Mouse (Mus musculus): ENCODE data around the gene Rabgap1l. TPM values are rescaled to one million over a fixed set of nuclear protein-coding genes. Genes with fewer than 3 reads are reported as not detected.

The Rabgap1l gene
- total and polyA plus RNA-seq, 3 experiments = 12.9 to 325 (median 302) TPM

DNA sequence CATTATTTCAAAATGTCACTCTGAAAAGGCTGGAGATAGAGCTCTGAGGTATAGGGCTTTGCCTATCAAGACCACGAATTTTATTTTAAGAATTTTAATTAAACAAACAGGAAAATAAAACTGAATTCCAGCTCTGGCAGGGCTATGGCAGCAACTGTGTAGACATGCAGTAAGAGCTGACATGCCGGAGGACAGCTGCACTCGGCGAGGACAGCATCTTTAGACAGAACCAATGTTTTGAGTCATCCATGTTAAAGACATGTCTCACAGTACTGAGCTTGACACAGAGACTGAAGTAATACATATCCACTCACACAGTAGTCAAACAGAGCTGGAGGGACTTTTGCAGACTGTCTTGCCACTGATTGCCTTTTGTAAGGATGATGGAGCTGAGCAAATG is 532.4 kb downstream of the Rabgap1l start:
- no peaks in the 10 kb centered on the region for H3K9me3 ChIP-seq (replicated peaks)
- H3K36me3 ChIP-seq (replicated peaks) = peaks cover 31% of the 10 kb centered on the region
- ATAC-seq (ENCODE audit: extremely low read depth, insufficient number of reproducible peaks, low FRiP score, poor library complexity, severe bottlenecking) (no peak), DNase-seq (ENCODE audit: low spot score) (no peak)
- H3K27me3 ChIP-seq (ENCODE audit: insufficient read depth, low read length) = no peaks in the 10 kb centered on the region
- TF ChIP-seq POLR2AphosphoS5 (IDR thresholded peaks at IDR 0.05; ENCODE audit: insufficient replicate concordance, low read depth, low read length) (no peak), TAL1 (conservative IDR thresholded peaks at IDR 0.05; ENCODE audit: low read depth, low read length) (no peak), GATA2 (IDR thresholded peaks at IDR 0.05; ENCODE audit: borderline replicate concordance, low read depth, low read length) (no peak), GATA1 (IDR thresholded peaks at IDR 0.05; ENCODE audit: borderline replicate concordance, low read length) (no peak), CTCF (IDR thresholded peaks at IDR 0.05; ENCODE audit: low read depth, low read length) (no peak)
- peaks cover 20% of the 10 kb centered on the region for H3K4me1 ChIP-seq (ENCODE audit: insufficient read depth, low read depth, low read length)
- no peak overlapping the region for H3K4me3 ChIP-seq (ENCODE audit: low read depth, low read length)

DNA sequence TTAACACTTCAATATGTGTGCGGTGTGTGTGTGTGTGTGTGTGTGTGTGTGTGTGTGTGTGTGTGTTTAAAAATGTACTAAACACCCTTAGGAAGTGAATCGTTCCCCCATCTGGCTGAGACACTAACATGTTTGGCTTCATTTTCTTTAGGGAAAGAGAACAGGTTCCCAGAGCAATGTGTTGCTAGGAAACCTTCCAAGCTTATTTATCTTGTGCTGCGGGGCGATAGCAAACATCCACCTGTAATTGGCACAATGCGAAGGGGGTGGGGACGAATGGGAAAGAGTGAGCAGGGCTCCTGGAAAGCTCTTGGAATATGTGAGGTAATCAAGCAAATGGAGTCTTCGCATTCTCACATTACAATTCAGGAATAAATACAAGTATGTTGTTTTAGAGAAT is 533.1 kb downstream of the Rabgap1l start:
- no peak for DNase-seq (ENCODE audit: low spot score)
- peaks cover 34% of the 10 kb centered on the region for H3K36me3 ChIP-seq (replicated peaks)

DNA sequence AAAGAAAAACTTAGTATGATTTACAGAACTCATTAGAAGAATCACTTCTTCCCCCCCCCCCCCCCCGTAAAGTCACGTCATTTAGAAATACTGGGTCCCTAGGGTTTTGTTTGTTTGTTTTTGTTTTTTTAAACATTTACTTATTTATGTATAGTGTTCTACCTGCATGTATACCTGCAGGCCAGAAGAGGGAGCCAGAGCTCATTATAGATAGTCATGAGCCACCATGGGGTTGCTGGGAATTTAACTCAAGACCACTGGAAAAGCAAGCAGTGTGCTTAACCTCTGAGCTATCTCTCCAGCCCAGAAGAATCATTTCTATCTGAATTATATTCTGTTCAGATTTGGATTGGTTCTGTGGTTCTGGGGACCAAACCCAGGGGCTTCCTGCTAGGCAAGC is 539.9 kb downstream of the Rabgap1l start:
- TF ChIP-seq GATA1 (IDR thresholded peaks at IDR 0.05; ENCODE audit: borderline replicate concordance, low read length) = no peak
- TF ChIP-seq GATA2 (IDR thresholded peaks at IDR 0.05; ENCODE audit: borderline replicate concordance, low read depth, low read length) = no peak
- no peak for TF ChIP-seq CTCF (IDR thresholded peaks at IDR 0.05; ENCODE audit: low read depth, low read length)
- TF ChIP-seq TAL1 (conservative IDR thresholded peaks at IDR 0.05; ENCODE audit: low read depth, low read length) = no peak
- TF ChIP-seq POLR2AphosphoS5 (IDR thresholded peaks at IDR 0.05; ENCODE audit: insufficient replicate concordance, low read depth, low read length) = no peak
- Histone ChIP-seq H3K27me3 (ENCODE audit: insufficient read depth, low read length) (no peaks in the 10 kb centered on the region), H3K4me3 (ENCODE audit: low read depth, low read length) (no peak overlapping the region), H3K36me3 (replicated peaks) (peaks cover 37% of the 10 kb centered on the region), H3K4me1 (ENCODE audit: insufficient read depth, low read depth, low read length) (peaks cover 6% of the 10 kb centered on the region; the same call in 1 of the 2 replicates), H3K9me3 (replicated peaks) (no peaks in the 10 kb centered on the region)
- no peak for ATAC-seq (ENCODE audit: extremely low read depth, insufficient number of reproducible peaks, low FRiP score, poor library complexity, severe bottlenecking)
- no peak for DNase-seq (ENCODE audit: low spot score)

More for the DNA sequence above, 533.1 kb downstream of the Rabgap1l start:
- H3K4me1 ChIP-seq (ENCODE audit: insufficient read depth, low read depth, low read length) = peaks cover 20% of the 10 kb centered on the region
- H3K9me3 ChIP-seq (replicated peaks) = no peaks in the 10 kb centered on the region
- H3K27me3 ChIP-seq (ENCODE audit: insufficient read depth, low read length) = no peaks in the 10 kb centered on the region
- TF ChIP-seq GATA1 (IDR thresholded peaks at IDR 0.05; ENCODE audit: borderline replicate concordance, low read length) = no peak
- TF ChIP-seq POLR2AphosphoS5 (IDR thresholded peaks at IDR 0.05; ENCODE audit: insufficient replicate concordance, low read depth, low read length) = no peak
- TF ChIP-seq CTCF (IDR thresholded peaks at IDR 0.05; ENCODE audit: low read depth, low read length) = no peak
- no peak for TF ChIP-seq GATA2 (IDR thresholded peaks at IDR 0.05; ENCODE audit: borderline replicate concordance, low read depth, low read length)
- TF ChIP-seq TAL1 (conservative IDR thresholded peaks at IDR 0.05; ENCODE audit: low read depth, low read length) = no peak
- no peak overlapping the region for H3K4me3 ChIP-seq (ENCODE audit: low read depth, low read length)
- no peak for ATAC-seq (ENCODE audit: extremely low read depth, insufficient number of reproducible peaks, low FRiP score, poor library complexity, severe bottlenecking)

DNA sequence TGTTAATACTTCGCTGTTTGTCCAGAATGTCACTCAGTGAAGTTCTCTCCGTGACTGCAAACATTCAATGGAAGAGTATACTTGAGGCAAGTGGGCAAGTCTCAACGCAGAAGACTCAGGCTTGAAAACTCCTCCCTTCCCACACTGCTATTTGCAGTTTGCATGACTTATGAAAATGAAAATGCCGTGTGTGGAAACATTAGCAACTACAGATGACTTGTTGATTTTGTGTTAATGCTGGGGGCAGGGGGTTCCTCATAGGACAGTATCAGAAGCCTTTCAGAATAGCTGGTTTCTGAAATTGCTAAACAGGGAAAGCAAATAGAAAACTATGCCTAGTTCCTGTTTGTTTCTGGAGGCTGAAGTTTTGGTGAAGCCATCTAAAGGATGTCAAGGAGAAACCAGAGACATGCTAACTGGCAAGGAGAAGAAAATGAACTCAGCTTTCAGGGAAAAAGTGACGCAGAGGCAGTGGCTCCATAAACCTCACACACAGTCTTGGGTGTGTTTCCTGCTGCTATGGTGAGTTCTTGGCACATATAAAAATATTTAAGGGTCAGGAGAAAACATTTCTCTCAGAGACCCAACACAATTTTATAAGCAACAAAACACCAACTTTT is 541.5 kb downstream of the Rabgap1l start:
- no peak for DNase-seq (ENCODE audit: low spot score)

DNA sequence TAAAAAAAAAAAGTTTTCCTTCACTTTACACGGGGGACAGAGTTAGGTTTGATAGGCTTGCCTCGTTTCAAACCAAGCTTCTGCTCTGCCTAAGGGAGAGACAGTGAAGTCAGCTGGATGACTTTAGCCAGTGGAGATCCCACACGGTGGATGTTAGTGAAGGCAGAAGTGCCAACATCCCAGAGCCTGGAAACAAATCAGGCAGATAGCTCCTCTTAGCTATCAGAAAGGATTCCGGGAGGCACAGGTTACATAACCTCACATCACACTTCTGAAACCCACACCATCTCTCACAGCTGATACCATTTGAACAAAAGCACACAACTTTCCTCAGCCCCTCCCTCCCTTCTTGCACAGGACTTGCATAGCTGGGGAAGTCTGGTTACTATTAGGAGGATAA is 542.2 kb downstream of the Rabgap1l start:
- Histone ChIP-seq H3K9me3 (replicated peaks) (no peaks in the 10 kb centered on the region), H3K27me3 (ENCODE audit: insufficient read depth, low read length) (no peaks in the 10 kb centered on the region), H3K4me1 (ENCODE audit: insufficient read depth, low read depth, low read length) (peaks cover 6% of the 10 kb centered on the region; the same call in 1 of the 2 replicates), H3K36me3 (replicated peaks) (peaks cover 43% of the 10 kb centered on the region), H3K4me3 (ENCODE audit: low read depth, low read length) (no peak overlapping the region)
- TF ChIP-seq CTCF (IDR thresholded peaks at IDR 0.05; ENCODE audit: low read depth, low read length) (no peak), TAL1 (conservative IDR thresholded peaks at IDR 0.05; ENCODE audit: low read depth, low read length) (no peak), POLR2AphosphoS5 (IDR thresholded peaks at IDR 0.05; ENCODE audit: insufficient replicate concordance, low read depth, low read length) (no peak)
- ATAC-seq (ENCODE audit: extremely low read depth, insufficient number of reproducible peaks, low FRiP score, poor library complexity, severe bottlenecking) (no peak), DNase-seq (ENCODE audit: low spot score) (no peak)

More for the DNA sequence above, 541.5 kb downstream of the Rabgap1l start:
- Histone ChIP-seq H3K4me3 (ENCODE audit: low read depth, low read length) (no peak overlapping the region), H3K27me3 (ENCODE audit: insufficient read depth, low read length) (no peaks in the 10 kb centered on the region), H3K9me3 (replicated peaks) (no peaks in the 10 kb centered on the region), H3K36me3 (replicated peaks) (peaks cover 41% of the 10 kb centered on the region), H3K4me1 (ENCODE audit: insufficient read depth, low read depth, low read length) (peaks cover 6% of the 10 kb centered on the region; the same call in 1 of the 2 replicates)
- TF ChIP-seq GATA1 (IDR thresholded peaks at IDR 0.05; ENCODE audit: borderline replicate concordance, low read length) (no peak), TAL1 (conservative IDR thresholded peaks at IDR 0.05; ENCODE audit: low read depth, low read length) (no peak), GATA2 (IDR thresholded peaks at IDR 0.05; ENCODE audit: borderline replicate concordance, low read depth, low read length) (no peak), CTCF (IDR thresholded peaks at IDR 0.05; ENCODE audit: low read depth, low read length) (no peak), POLR2AphosphoS5 (IDR thresholded peaks at IDR 0.05; ENCODE audit: insufficient replicate concordance, low read depth, low read length) (no peak)
- no peak for ATAC-seq (ENCODE audit: extremely low read depth, insufficient number of reproducible peaks, low FRiP score, poor library complexity, severe bottlenecking)

DNA sequence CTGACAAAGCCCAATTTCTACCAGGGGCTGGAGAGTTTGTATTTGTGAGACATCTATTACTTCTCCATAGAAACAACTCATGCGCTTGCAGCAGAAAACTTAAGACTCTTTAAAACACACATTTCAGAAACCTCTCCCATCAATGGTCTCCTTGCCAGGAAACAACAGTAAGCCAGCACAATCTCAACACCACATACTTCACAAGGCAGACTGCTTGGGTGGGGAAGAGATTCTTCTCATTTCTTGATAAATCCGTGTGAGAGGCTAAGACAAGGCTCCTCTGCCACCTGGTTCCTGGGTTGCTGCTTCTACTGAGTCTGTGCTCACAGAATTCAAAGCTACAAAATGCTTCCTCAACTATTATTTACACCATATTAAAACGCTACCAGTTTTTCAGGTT is 543.2 kb downstream of the Rabgap1l start:
- H3K4me3 ChIP-seq (ENCODE audit: low read depth, low read length) = no peak overlapping the region

More for the DNA sequence above, 543.2 kb downstream of the Rabgap1l start:
- Histone ChIP-seq H3K4me1 (ENCODE audit: insufficient read depth, low read depth, low read length) (peaks cover 3% of the 10 kb centered on the region; the same call in 1 of the 2 replicates), H3K9me3 (replicated peaks) (no peaks in the 10 kb centered on the region), H3K27me3 (ENCODE audit: insufficient read depth, low read length) (no peaks in the 10 kb centered on the region), H3K36me3 (replicated peaks) (peaks cover 35% of the 10 kb centered on the region)
- TF ChIP-seq CTCF (IDR thresholded peaks at IDR 0.05; ENCODE audit: low read depth, low read length) = no peak
- TF ChIP-seq POLR2AphosphoS5 (IDR thresholded peaks at IDR 0.05; ENCODE audit: insufficient replicate concordance, low read depth, low read length) = no peak
- TF ChIP-seq GATA2 (IDR thresholded peaks at IDR 0.05; ENCODE audit: borderline replicate concordance, low read depth, low read length) = no peak
- no peak for TF ChIP-seq TAL1 (conservative IDR thresholded peaks at IDR 0.05; ENCODE audit: low read depth, low read length)
- no peak for TF ChIP-seq GATA1 (IDR thresholded peaks at IDR 0.05; ENCODE audit: borderline replicate concordance, low read length)
- DNase-seq (ENCODE audit: low spot score) (no peak), ATAC-seq (ENCODE audit: extremely low read depth, insufficient number of reproducible peaks, low FRiP score, poor library complexity, severe bottlenecking) (no peak)

Measured in G1E (cell line).